Mouse (Mus musculus) cerebellum, adult 2 months (tissue): ENCODE measurements around the gene Smug1.

Experiments used
- CTCF ChIP-seq: fragments of 200-500 bp; IDR thresholded peaks from 2 replicates; pipeline ENCODE4 v1.5.1; 2011; ENCODE audit warnings: low read depth, mild to moderate bottlenecking, control low read depth, low read length, moderate library complexity, borderline replicate concordance; ENCODE audit not compliant: insufficient read depth
- POLR2A ChIP-seq: fragments of 200-500 bp; IDR thresholded peaks from 2 replicates; pipeline ENCODE4 v1.6.1; 2011; ENCODE audit warnings: low read length, control low read depth, borderline replicate concordance; ENCODE audit not compliant: insufficient read depth

GRCm38 (mm10) chr15:103169612-103170315 lies 2.9 kb upstream of the Smug1 start:
- TF ChIP-seq POLR2A (no peak), CTCF (no peak)
